ENCODE assay signal across 14 mouse cellular contexts in genomic region chr7:110470987-110471386, GRCm38 (mm10).
"Had no signal": no experiment of that assay in that cellular context is flagged by ENCODE, and none has a peak within 500 bp of the region (broad histone marks: within the 10 kb centered on the region; RNA-seq: fewer than 3 reads in every experiment).

No protein-coding gene starts in this region.

- H3K9me3 ChIP-seq: limb, embryonic 13.5 days; liver, embryonic 15.5 days; midbrain, embryonic 12.5 days; neural tube, embryonic 13.5 days had no signal

- H3K27ac ChIP-seq: hindbrain, postnatal 0 days; limb, embryonic 13.5 days; liver, embryonic 15.5 days; midbrain, embryonic 12.5 days; neural tube, embryonic 13.5 days had no signal

- ATAC-seq: hindbrain, postnatal 0 days; midbrain, embryonic 16.5 days had no signal

- H3K4me2 ChIP-seq: limb, embryonic 13.5 days; liver, embryonic 11.5 days; liver, embryonic 15.5 days; midbrain, embryonic 12.5 days; neural tube, embryonic 13.5 days had no signal

- DNase-seq: kidney, adult 18-20 months; left cerebral cortex, postnatal 4 days; retina, postnatal 1 day; right cerebral cortex, postnatal 4 days; spleen, adult 18-20 months; thymus, adult 18-20 months; thymus, postnatal 14 days had no signal

- H3K36me3 ChIP-seq: limb, embryonic 13.5 days; liver, embryonic 15.5 days; midbrain, embryonic 12.5 days; neural tube, embryonic 13.5 days had no signal

- H3K4me1 ChIP-seq: liver, embryonic 15.5 days; midbrain, embryonic 12.5 days; neural tube, embryonic 13.5 days had no signal

- H3K27me3 ChIP-seq: limb, embryonic 13.5 days; liver, embryonic 15.5 days; midbrain, embryonic 12.5 days; neural tube, embryonic 13.5 days had no signal

- H3K4me3 ChIP-seq: limb, embryonic 13.5 days; liver, embryonic 15.5 days; midbrain, embryonic 12.5 days; neural tube, embryonic 13.5 days had no signal

- H3K9ac ChIP-seq: limb, embryonic 13.5 days; liver, embryonic 15.5 days; midbrain, embryonic 12.5 days; neural tube, embryonic 13.5 days had no signal
